23 mouse cellular contexts compared by ENCODE assay signal in genomic region chrX:6418140-6418539, GRCm38 (mm10). TPM values are rescaled to one million over a fixed set of nuclear protein-coding genes. Genes with fewer than 3 reads are reported as not detected.
DNase-seq lines count a peak whose midpoint lies in the region; ATAC-seq and TF ChIP-seq lines count a peak whose summit lies in the region.
"Had no signal": no experiment of that assay in that cellular context is flagged by ENCODE, and none has a peak within 500 bp of the region (broad histone marks: within the 10 kb centered on the region; RNA-seq: fewer than 3 reads in every experiment).

No protein-coding gene starts in this region.

- H3K4me2 ChIP-seq in heart, embryonic 15.5 days, result no peak overlapping the region
- no peak overlapping the region for H3K4me2 ChIP-seq in kidney, embryonic 16.5 days (replicated peaks; ENCODE audit: low read depth, low read length)
- H3K4me2 ChIP-seq in midbrain, embryonic 11.5 days, result no peak overlapping the region
- H3K4me2 ChIP-seq: forebrain, embryonic 15.5 days; heart, embryonic 12.5 days; hindbrain, embryonic 13.5 days had no signal

- WGBS in heart, embryonic 15.5 days, result 50% methylated on average over 4 of the region's 4 CpGs
- WGBS in kidney, embryonic 16.5 days, result 44% methylated on average over 4 of the region's 4 CpGs
- WGBS in midbrain, embryonic 11.5 days, result 48% methylated on average over 4 of the region's 4 CpGs

- no peak for TF ChIP-seq CTCF in embryonic fibroblast, embryonic 13.5 days (IDR thresholded peaks at IDR 0.05; ENCODE audit: borderline replicate concordance, insufficient read depth, low read length)

- H3K9ac ChIP-seq in heart, embryonic 15.5 days, result no peak overlapping the region
- no peak overlapping the region for H3K9ac ChIP-seq in kidney, embryonic 16.5 days (replicated peaks; ENCODE audit: low read length)
- H3K9ac ChIP-seq in midbrain, embryonic 11.5 days (ENCODE audit: low read length), result no peak overlapping the region
- H3K9ac ChIP-seq: forebrain, embryonic 15.5 days; heart, embryonic 12.5 days; hindbrain, embryonic 13.5 days had no signal

- H3K9me3 ChIP-seq in heart, embryonic 15.5 days (replicated peaks), result no peaks in the 10 kb centered on the region
- no peaks in the 10 kb centered on the region for H3K9me3 ChIP-seq in kidney, embryonic 16.5 days (ENCODE audit: low read length)
- no peaks in the 10 kb centered on the region for H3K9me3 ChIP-seq in midbrain, embryonic 11.5 days (ENCODE audit: control insufficient read depth, low read length)
- H3K9me3 ChIP-seq: forebrain, embryonic 10.5 days; forebrain, embryonic 15.5 days; hindbrain, embryonic 13.5 days had no signal

- H3K4me1 ChIP-seq in heart, embryonic 15.5 days (replicated peaks), result no peaks in the 10 kb centered on the region
- peaks cover 7% of the 10 kb centered on the region; the same call in 1 of the 2 replicates for H3K4me1 ChIP-seq in kidney, embryonic 16.5 days (ENCODE audit: insufficient read depth, low read length)
- H3K4me1 ChIP-seq in embryonic fibroblast, embryonic 13.5 days (ENCODE audit: control insufficient read depth, insufficient read depth, low read length), result no peaks in the 10 kb centered on the region; the same call in 1 of the 2 replicates
- H3K4me1 ChIP-seq in midbrain, embryonic 11.5 days (ENCODE audit: control insufficient read depth, insufficient read depth, low read length), result no peaks in the 10 kb centered on the region
- H3K4me1 ChIP-seq: embryonic facial prominence, embryonic 10.5 days; forebrain, embryonic 15.5 days; heart, embryonic 12.5 days; hindbrain, embryonic 13.5 days had no signal

- TF ChIP-seq POLR2A in embryonic fibroblast, embryonic 13.5 days (IDR thresholded peaks at IDR 0.05; ENCODE audit: low read depth, low read length), result no peak

- no peak for DNase-seq in heart, adult 18-20 months
- no peak for DNase-seq in kidney, adult 8-10 months
- DNase-seq in 416B (ENCODE audit: low read depth), result peak; percentile 3
- no peak for DNase-seq in testis, postnatal 14 days (ENCODE audit: low spot score)
- no peak for DNase-seq in midbrain, embryonic 11.5 days (ENCODE audit: low spot score, missing footprints)
- DNase-seq: adrenal gland, adult 2 months; adrenal gland, postnatal 25 days; cerebellum, adult 18-20 months; cerebellum, adult 9-11 months; cerebellum, postnatal 36 days; gastrocnemius, postnatal 14 days; heart, adult 11 months; heart, postnatal 14 days had no signal

- H3K27ac ChIP-seq in heart, embryonic 15.5 days, result 0 out of 2 replicates have a peak overlapping the region, but pooled peaks have one; percentile 42
- H3K27ac ChIP-seq in kidney, embryonic 16.5 days (ENCODE audit: low read length), result peak overlapping the region; percentile 24; the same call in 1 of the 2 replicates
- H3K27ac ChIP-seq in embryonic fibroblast, embryonic 13.5 days (ENCODE audit: insufficient read depth, low read length), result peak overlapping the region; percentile 57
- no peak overlapping the region for H3K27ac ChIP-seq in midbrain, embryonic 11.5 days (ENCODE audit: low read depth, low read length)
- H3K27ac ChIP-seq: embryonic facial prominence, embryonic 10.5 days; forebrain, embryonic 10.5 days; forebrain, embryonic 15.5 days; hindbrain, embryonic 13.5 days; hindbrain, postnatal 0 days had no signal

- H3K36me3 ChIP-seq in heart, embryonic 15.5 days, result no peaks in the 10 kb centered on the region
- 0 out of 2 replicates have a peak, but pooled peaks cover under 1% of the 10 kb centered on the region for H3K36me3 ChIP-seq in kidney, embryonic 16.5 days (ENCODE audit: insufficient read depth, low read length)
- no peaks in the 10 kb centered on the region for H3K36me3 ChIP-seq in midbrain, embryonic 11.5 days (ENCODE audit: control insufficient read depth, insufficient read depth, low read length)
- H3K36me3 ChIP-seq: forebrain, embryonic 15.5 days; hindbrain, embryonic 13.5 days had no signal

- H3K4me3 ChIP-seq in heart, embryonic 15.5 days, result no peak overlapping the region
- H3K4me3 ChIP-seq in kidney, embryonic 16.5 days (ENCODE audit: low read length), result no peak overlapping the region
- no peak overlapping the region for H3K4me3 ChIP-seq in embryonic fibroblast, embryonic 13.5 days (ENCODE audit: insufficient read depth, low read length)
- H3K4me3 ChIP-seq in midbrain, embryonic 11.5 days (ENCODE audit: low read depth, low read length), result no peak overlapping the region
- H3K4me3 ChIP-seq: embryonic facial prominence, embryonic 10.5 days; erythroblast, embryonic 14.5 days; forebrain, embryonic 10.5 days; forebrain, embryonic 15.5 days; heart, embryonic 12.5 days; hindbrain, embryonic 13.5 days had no signal

- ATAC-seq in heart, embryonic 15.5 days (replicated peaks; ENCODE audit: insufficient number of reproducible peaks, insufficient read depth, low FRiP score, low read depth), result no peak
- ATAC-seq in kidney, embryonic 16.5 days (ENCODE audit: low FRiP score, low TSS enrichment), result 0 out of 2 replicates have a peak, but pooled peaks have one; percentile 61
- ATAC-seq in midbrain, embryonic 11.5 days (ENCODE audit: low FRiP score), result no peak
- ATAC-seq: forebrain, embryonic 15.5 days; hindbrain, postnatal 0 days had no signal

- no peaks in the 10 kb centered on the region for H3K27me3 ChIP-seq in heart, embryonic 15.5 days
- no peaks in the 10 kb centered on the region for H3K27me3 ChIP-seq in kidney, embryonic 16.5 days (ENCODE audit: insufficient read depth, low read length)
- H3K27me3 ChIP-seq in midbrain, embryonic 11.5 days (ENCODE audit: control insufficient read depth, insufficient read depth, low read length), result no peaks in the 10 kb centered on the region
- H3K27me3 ChIP-seq: forebrain, embryonic 15.5 days; heart, embryonic 12.5 days; hindbrain, embryonic 13.5 days had no signal

RNA-seq across cellular contexts. Expression of gene Shroom4, which starts 18.5 kb away (rescaled TPM):
- polyA plus RNA-seq in heart, embryonic 15.5 days (2015; fragmentation: Nextera tagmentation; extraction: Ambion mirVana), result 2.2 and 3.5 TPM in 2 replicates
- 10 to 100 TPM; 13.9 to 15.8 TPM for total RNA-seq in heart, adult 18-20 months (2021)
- polyA plus RNA-seq in kidney, embryonic 16.5 days (2015; fragmentation: Nextera tagmentation; extraction: Ambion mirVana), result 8.9 and 9.4 TPM in 2 replicates
- polyA plus RNA-seq in embryonic fibroblast, embryonic 13.5 days (2011; ENCODE audit: insufficient read length, low read depth, missing spikeins), result 21.9 and 26.5 TPM in 2 replicates
- polyA plus RNA-seq in midbrain, embryonic 11.5 days (2014; fragmentation: Nextera tagmentation; extraction: Ambion mirVana), result 3.9 and 4.9 TPM in 2 replicates
- polyA plus RNA-seq: erythroblast, embryonic 14.5 days had no signal
